Mouse (Mus musculus) kidney, postnatal 0 days (tissue): Measurements from ENCODE around the gene Zfp114. TPM values are rescaled to one million over a fixed set of nuclear protein-coding genes. Genes with fewer than 3 reads are reported as not detected.

ENCODE experiments used
- ATAC-seq: fragments of 200-750 bp; cut with Nextera tagmentation; replicated peaks from 2 replicates; pipeline ENCODE4 v1.8.0; 2017; ENCODE audit warnings: low read depth, moderate number of reproducible peaks, moderate TSS enrichment, moderate library complexity; ENCODE audit not compliant: low FRiP score
- DNase-seq: peaks from one replicate; pipeline ENCODE4 v3.0.0-alpha.2; 2016; ENCODE audit warnings: low spot score
- H3K27ac ChIP-seq: fragments of 300-500 bp; sonication (generic); 2 replicates; pipeline ENCODE4 v1.5.1; 2014; ENCODE audit warnings: mild to moderate bottlenecking
- H3K27me3 ChIP-seq: fragments of 300-500 bp; sonication (generic); 2 replicates; pipeline ENCODE4 v1.6.1; 2014; ENCODE audit warnings: low read length, mixed read lengths; ENCODE audit not compliant: insufficient read depth
- H3K36me3 ChIP-seq: fragments of 300-500 bp; sonication (generic); 2 replicates; pipeline ENCODE4 v1.6.1; 2014; ENCODE audit warnings: low read length, mixed read lengths; ENCODE audit not compliant: insufficient read depth
- H3K4me1 ChIP-seq: fragments of 300-500 bp; sonication (generic); replicated peaks from 2 replicates; pipeline ENCODE4 v1.6.1; 2014; ENCODE audit warnings: antibody characterized with exemption, low read length, mixed read lengths; ENCODE audit not compliant: insufficient read depth
- H3K4me2 ChIP-seq: fragments of 300-500 bp; sonication (generic); 2 replicates; pipeline ENCODE4 v1.6.1; 2014; ENCODE audit warnings: mild to moderate bottlenecking, low read length, moderate library complexity, mixed read lengths
- H3K4me3 ChIP-seq: fragments of 300-500 bp; sonication (generic); replicated peaks from 2 replicates; pipeline ENCODE4 v1.5.1; 2014; ENCODE audit warnings: low read depth, low read length
- H3K9ac ChIP-seq: fragments of 300-500 bp; sonication (generic); 2 replicates; pipeline ENCODE4 v1.6.1; 2014; ENCODE audit warnings: low read depth, low read length
- H3K9me3 ChIP-seq: fragments of 300-500 bp; sonication (generic); replicated peaks from 2 replicates; pipeline ENCODE4 v1.6.1; 2016; ENCODE audit warnings: low read length, inconsistent platforms, mixed read lengths
- CTCF ChIP-seq: IDR thresholded peaks from 2 replicates; pipeline ENCODE4 v1.5.1; 2016; ENCODE audit warnings: antibody characterized with exemption, low read depth, mild to moderate bottlenecking, moderate library complexity
- WGBS: fragments of 180-500 bp; shearing (Covaris S2); extraction: QIAGEN DNeasy Blood & Tissue Kit; methylation state at CpG from one replicate; pipeline ENCODE4 v1.1.7; 2014; 5-methylcytosine and 5-hydroxymethylcytosine counted together
- polyA plus RNA-seq: library from polyadenylated mRNA; unstranded; fragments of >200 nt; fragmentation: Nextera tagmentation; extraction: Ambion mirVana; gene quantifications from 2 replicates; pipeline ENCODE4 v1.2.1, GENCODE M21; 2015

The Zfp114 gene
- polyA plus RNA-seq, 1 experiment from 2014 or later: 2.2 TPM

DNA sequence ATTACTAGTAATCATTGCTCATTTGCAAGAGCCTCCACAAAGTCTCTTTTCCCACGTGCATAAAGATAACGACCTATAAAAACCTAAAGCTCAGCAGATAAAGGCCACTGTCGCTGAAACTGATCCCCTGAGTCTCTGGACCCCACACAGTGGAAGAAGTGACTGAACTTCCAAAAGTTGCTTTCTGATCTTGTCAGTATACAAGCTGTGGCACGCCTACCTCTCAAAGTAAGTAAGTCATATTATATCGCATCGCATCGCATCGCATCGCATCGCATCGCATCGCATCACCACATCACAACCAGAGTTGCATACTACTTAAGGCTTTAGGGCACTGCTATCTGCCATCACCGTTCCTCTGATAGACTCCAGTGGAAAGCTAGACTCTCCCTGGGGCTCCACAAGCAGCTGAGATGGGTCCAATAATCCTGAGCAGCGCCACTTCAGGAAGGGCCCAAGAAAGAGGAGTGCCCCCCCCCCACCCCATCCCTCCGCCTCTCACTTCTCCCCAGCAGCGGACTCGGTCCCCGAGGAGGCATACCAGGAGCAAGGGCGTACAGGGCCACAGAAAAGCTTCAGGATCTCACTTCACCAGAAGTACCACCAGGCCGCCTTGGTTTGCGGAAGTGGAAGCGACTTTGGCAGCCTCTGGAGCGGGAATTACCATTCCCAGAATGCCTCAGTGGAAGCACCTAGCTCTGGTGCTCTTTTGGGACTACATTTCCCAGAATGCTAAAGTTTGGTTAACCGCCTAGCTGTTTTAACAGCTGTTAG is 32.8 kb downstream of the Zfp114 start:
- WGBS: 12% methylated on average over 24 of the region's 24 CpGs
- no peaks in the 10 kb centered on the region for H3K9me3 ChIP-seq
- 0 out of 2 replicates have a peak, but pooled peaks have one; percentile 12 for TF ChIP-seq CTCF

DNA sequence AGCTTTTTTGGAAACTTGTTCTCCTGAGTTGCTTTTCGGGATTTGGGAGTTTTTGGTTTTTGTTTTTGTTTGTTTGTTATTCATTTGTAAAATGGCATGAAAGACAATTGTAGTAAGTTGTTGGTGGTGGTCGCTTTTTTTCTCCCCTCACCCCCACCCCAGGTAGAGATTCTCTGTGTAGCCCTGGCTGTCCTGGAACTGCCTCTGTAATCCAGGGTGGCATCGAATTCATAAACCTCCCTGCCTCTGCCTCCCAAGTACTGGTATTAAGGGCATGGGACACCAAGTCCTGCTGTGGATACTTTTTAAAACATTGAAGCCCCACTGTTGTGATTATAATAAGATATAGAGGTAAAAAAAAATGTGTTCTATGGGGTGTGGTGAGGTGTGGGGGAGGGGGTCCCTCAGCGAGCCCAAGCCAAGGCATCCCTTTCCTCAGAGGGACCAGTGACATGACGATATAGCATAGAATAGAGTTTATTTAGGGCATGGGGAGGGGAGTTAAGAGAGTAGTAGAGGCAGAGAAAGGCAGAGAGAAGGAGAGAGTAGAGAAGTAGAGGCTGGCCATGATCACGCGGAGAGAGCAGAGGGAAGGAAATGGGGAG is 33.5 kb downstream of the Zfp114 start:
- Histone ChIP-seq H3K4me2 (peak overlapping the region; percentile 69), H3K27ac (no peak overlapping the region), H3K9ac (no peak overlapping the region), H3K36me3 (peaks cover 9% of the 10 kb centered on the region; the same call in 1 of the 2 replicates), H3K9me3 (no peaks in the 10 kb centered on the region), H3K27me3 (no peaks in the 10 kb centered on the region), H3K4me3 (0 out of 2 replicates have a peak overlapping the region, but pooled peaks have one; percentile 64), H3K4me1 (0 out of 2 replicates have a peak, but pooled peaks cover 3% of the 10 kb centered on the region)
- TF ChIP-seq CTCF: no peak
- ATAC-seq (no peak), DNase-seq (no peak)
- whole genome bisulfite sequencing: 51% methylated on average over 7 of the region's 7 CpGs

More for the DNA sequence above, 32.8 kb downstream of the Zfp114 start:
- Histone ChIP-seq H3K4me1 (0 out of 2 replicates have a peak, but pooled peaks cover 3% of the 10 kb centered on the region), H3K4me3 (peak overlapping the region; percentile 64), H3K27ac (peak overlapping the region; percentile 82), H3K27me3 (no peaks in the 10 kb centered on the region), H3K4me2 (peak overlapping the region; percentile 69), H3K9ac (peak overlapping the region; percentile 92), H3K36me3 (peaks cover 12% of the 10 kb centered on the region; the same call in 1 of the 2 replicates)
- peak; percentile 94 for DNase-seq
- ATAC-seq: peak; percentile 89

DNA sequence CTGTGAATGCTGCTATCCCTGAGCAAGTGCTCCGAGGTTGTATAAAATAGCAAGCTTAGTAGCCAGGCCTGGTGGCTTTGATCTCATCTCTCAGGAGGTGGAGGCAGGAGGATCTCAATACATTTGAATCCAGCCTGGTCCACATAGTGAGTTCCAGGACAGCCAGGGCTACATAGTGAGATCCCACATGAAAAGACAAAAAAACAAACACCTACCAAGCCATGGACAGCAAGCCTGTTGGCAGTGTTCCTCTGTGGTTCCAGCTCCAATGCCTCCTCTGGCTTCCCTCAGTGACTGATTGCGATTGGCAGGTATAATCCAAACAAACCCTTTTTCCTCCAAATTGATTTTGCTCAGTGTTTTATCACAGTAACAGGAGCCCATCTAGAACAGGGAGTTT is 35.4 kb downstream of the Zfp114 start:
- H3K27ac ChIP-seq: no peak overlapping the region
- no peak for TF ChIP-seq CTCF
- 0 out of 2 replicates have a peak, but pooled peaks cover under 1% of the 10 kb centered on the region for H3K36me3 ChIP-seq
- WGBS: 77% methylated on average over 2 of the region's 2 CpGs
- no peak overlapping the region for H3K4me2 ChIP-seq
- no peak overlapping the region for H3K9ac ChIP-seq
- no peak overlapping the region for H3K4me3 ChIP-seq
- DNase-seq: no peak
- no peak for ATAC-seq
- H3K27me3 ChIP-seq: no peaks in the 10 kb centered on the region
- no peaks in the 10 kb centered on the region for H3K9me3 ChIP-seq
- H3K4me1 ChIP-seq: 0 out of 2 replicates have a peak, but pooled peaks cover 3% of the 10 kb centered on the region

DNA sequence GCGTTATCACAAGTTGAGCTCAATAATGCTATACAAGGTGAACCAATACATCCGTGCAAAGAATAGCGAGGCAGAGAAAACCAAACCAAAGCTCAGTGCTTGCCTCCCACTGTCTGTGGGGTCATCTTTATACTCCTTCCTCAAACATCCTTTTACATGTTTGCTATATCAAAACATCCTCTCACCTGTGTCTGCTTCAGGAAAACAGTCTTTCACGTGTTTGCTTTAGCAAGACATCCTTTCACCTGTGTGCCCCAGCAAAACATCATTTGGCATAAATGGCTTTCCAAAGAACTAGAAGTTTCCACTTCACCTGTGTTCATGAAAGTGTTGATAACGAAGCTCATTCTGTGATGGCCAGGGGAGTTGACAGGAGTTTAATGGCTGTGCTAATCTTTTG is 36.5 kb downstream of the Zfp114 start, which contains the start of gene Zfp111:
Gene Zfp111, minus strand, starts transcription at position 101 of the 400 bp plus-strand sequence.
- Histone ChIP-seq H3K4me3 (no peak within 1 kb of the TSS), H3K27ac (no peak within 1 kb of the TSS), H3K36me3 (no peaks in the 10 kb centered on the region), H3K4me1 (0 out of 2 replicates have a peak, but pooled peaks cover 3% of the 10 kb centered on the region), H3K27me3 (no peaks in the 10 kb centered on the region), H3K9ac (no peak within 1 kb of the TSS), H3K4me2 (no peak within 1 kb of the TSS), H3K9me3 (no peaks in the 10 kb centered on the region)
- no peak for TF ChIP-seq CTCF
- no peak for ATAC-seq
- no peak for DNase-seq
- WGBS: 80% methylated on average over 5 of the region's 5 CpGs

Other genes starting within 250 kb of the Zfp114 start
- not detected in 2 replicates for gene Vmn1r179, start 248.1 kb upstream of the Zfp114 start, polyA plus RNA-seq
- not detected in 2 replicates for gene Vmn1r180, start 224.4 kb upstream of the Zfp114 start, polyA plus RNA-seq
- not detected in 2 replicates for gene Vmn1r181, start 200.4 kb upstream of the Zfp114 start, polyA plus RNA-seq
- not detected in 2 replicates for gene V1rd19, start 173.4 kb upstream of the Zfp114 start, polyA plus RNA-seq
- not detected in 2 replicates for gene Vmn1r183, start 121.8 kb upstream of the Zfp114 start, polyA plus RNA-seq
- 12.1 and 13.6 TPM in 2 replicates for gene Zfp180, start 93.1 kb upstream of the Zfp114 start, polyA plus RNA-seq
- 4.5 and 4.6 TPM in 2 replicates for gene Zfp112, start 62.7 kb upstream of the Zfp114 start, polyA plus RNA-seq
- gene Zfp235, start 40.9 kb upstream of the Zfp114 start, polyA plus RNA-seq: 12.4 and 13.3 TPM in 2 replicates
- 6.3 and 7.4 TPM in 2 replicates for gene Zfp111, start 36.4 kb downstream of the Zfp114 start, polyA plus RNA-seq
- gene Zfp109, start 62.5 kb downstream of the Zfp114 start, polyA plus RNA-seq: 2.2 and 2.5 TPM in 2 replicates
- 3.2 and 3.3 TPM in 2 replicates for gene Zfp108, start 79.7 kb downstream of the Zfp114 start, polyA plus RNA-seq
- gene Zfp93, start 95.4 kb downstream of the Zfp114 start, polyA plus RNA-seq: 7.5 and 8.9 TPM in 2 replicates
- gene Zfp61, start 126.2 kb downstream of the Zfp114 start, polyA plus RNA-seq: 22.9 and 24.6 TPM in 2 replicates
- 9.8 and 10.0 TPM in 2 replicates for gene Zfp94, start 141.6 kb downstream of the Zfp114 start, polyA plus RNA-seq
- gene Tescl, start 158.9 kb downstream of the Zfp114 start, polyA plus RNA-seq: 0.27 and 0.45 TPM in 2 replicates
- not detected in 2 replicates for gene Lypd5, start 174.1 kb downstream of the Zfp114 start, polyA plus RNA-seq
- 8.0 and 9.6 TPM in 2 replicates for gene Kcnn4, start 195.2 kb downstream of the Zfp114 start, polyA plus RNA-seq
- 20.6 and 20.8 TPM in 2 replicates for gene Smg9, start 224.6 kb downstream of the Zfp114 start, polyA plus RNA-seq